Mouse (Mus musculus) kidney, adult 11 months (tissue): ENCODE measurements around the gene Chrnb1.
A peak's percentile ranks its signal among the peaks of the same experiment; 100 is the strongest.

Experiments used
- DNase-seq: peaks from one replicate; pipeline ENCODE4 v3.0.0; 2022

The Chrnb1 gene

GRCm38 (mm10) chr11:69795168-69795982 lies at the start of gene Chrnb1:
Chrnb1 (minus strand) TSS chr11:69795943.
- peak; percentile 99 for DNase-seq

GRCm38 (mm10) chr11:69838714-69839104 lies 43.0 kb upstream of the Chrnb1 start:
- DNase-seq: no peak

GRCm38 (mm10) chr11:69837952-69838713 lies 42.4 kb upstream of the Chrnb1 start, which contains the start of gene Tmem256:
Tmem256 (plus strand) TSS chr11:69838514.
- DNase-seq: peak; percentile 99

- DNase-seq: no peak
Measured at GRCm38 (mm10) chr11:69837604-69837951, 41.8 kb upstream of the Chrnb1 start, which contains the start of gene Nlgn2. Nlgn2 (minus strand) TSS chr11:69837784.

GRCm38 (mm10) chr11:69836703-69837576 lies 41.2 kb upstream of the Chrnb1 start:
- DNase-seq: peak; percentile 37

GRCm38 (mm10) chr11:69835966-69836335 lies 40.2 kb upstream of the Chrnb1 start:
- no peak for DNase-seq

- no peak for DNase-seq
Measured at GRCm38 (mm10) chr11:69835326-69835965, 39.7 kb upstream of the Chrnb1 start.

- no peak for DNase-seq
Measured at GRCm38 (mm10) chr11:69834001-69834549, 38.3 kb upstream of the Chrnb1 start.

- DNase-seq: no peak
Measured at GRCm38 (mm10) chr11:69833554-69833953, 37.8 kb upstream of the Chrnb1 start.

- no peak for DNase-seq
Measured at GRCm38 (mm10) chr11:69828832-69829231, 33.1 kb upstream of the Chrnb1 start.

GRCm38 (mm10) chr11:69823456-69823855 lies 27.7 kb upstream of the Chrnb1 start:
- no peak for DNase-seq

GRCm38 (mm10) chr11:69822080-69822479 lies 26.3 kb upstream of the Chrnb1 start, which contains the start of gene Spem1:
Spem1 (minus strand) TSS chr11:69822180.
- no peak for DNase-seq

- no peak for DNase-seq
Measured at GRCm38 (mm10) chr11:69818871-69819270, 23.1 kb upstream of the Chrnb1 start.

GRCm38 (mm10) chr11:69818365-69818764 lies 22.6 kb upstream of the Chrnb1 start, which contains the start of gene Spem2:
Spem2 (minus strand) TSS chr11:69818465.
- DNase-seq: no peak

- no peak for DNase-seq
Measured at GRCm38 (mm10) chr11:69816520-69816919, 20.8 kb upstream of the Chrnb1 start.

- no peak for DNase-seq
Measured at GRCm38 (mm10) chr11:69815155-69815554, 19.4 kb upstream of the Chrnb1 start, which contains the start of gene Gm39566. Gm39566 (minus strand) TSS chr11:69815298.

GRCm38 (mm10) chr11:69810280-69810679 lies 14.5 kb upstream of the Chrnb1 start:
- no peak for DNase-seq

- no peak for DNase-seq
Measured at GRCm38 (mm10) chr11:69807641-69808040, 11.9 kb upstream of the Chrnb1 start.

GRCm38 (mm10) chr11:69806378-69806777 lies 10.6 kb upstream of the Chrnb1 start:
- no peak for DNase-seq

GRCm38 (mm10) chr11:69804972-69805909 lies 9.5 kb upstream of the Chrnb1 start, which contains the start of gene Tmem102:
Tmem102 (minus strand) TSS chr11:69805624.
- DNase-seq: peak; percentile 91

- peak; percentile 54 for DNase-seq
Measured at GRCm38 (mm10) chr11:69804652-69804940, 8.9 kb upstream of the Chrnb1 start.
